Mouse (Mus musculus) spleen, postnatal 4 days (tissue): ENCODE results near the gene Gal3st1.

Experiments
- DNase-seq, 2 experiments: peaks; one replicate each; pipeline ENCODE4 v3.0.0; 2022; ENCODE audit warnings: low spot score in 2 of 2

The Gal3st1 gene

GRCm38 (mm10) chr11:4031961-4032360 lies 48.5 kb downstream of the Gal3st1 start:
- DNase-seq = no peak

GRCm38 (mm10) chr11:4033471-4033870 lies 50.0 kb downstream of the Gal3st1 start:
- no peak for DNase-seq

GRCm38 (mm10) chr11:4034169-4034568 lies 50.7 kb downstream of the Gal3st1 start:
- no peak for DNase-seq

- no peak for DNase-seq
Measured at GRCm38 (mm10) chr11:4035116-4035892, 51.9 kb downstream of the Gal3st1 start.

GRCm38 (mm10) chr11:4035916-4036315 lies 52.5 kb downstream of the Gal3st1 start:
- no peak for DNase-seq

GRCm38 (mm10) chr11:4036365-4037084 lies 53.1 kb downstream of the Gal3st1 start:
- no peak for DNase-seq

GRCm38 (mm10) chr11:4039951-4040350 lies 56.5 kb downstream of the Gal3st1 start:
- no peak for DNase-seq

- DNase-seq = no peak
Measured at GRCm38 (mm10) chr11:4041123-4041625, 57.7 kb downstream of the Gal3st1 start.

GRCm38 (mm10) chr11:4043081-4043480 lies 59.6 kb downstream of the Gal3st1 start:
- DNase-seq = no peak

GRCm38 (mm10) chr11:4046526-4046925 lies 63.1 kb downstream of the Gal3st1 start:
- DNase-seq = no peak

GRCm38 (mm10) chr11:4047766-4048165 lies 64.3 kb downstream of the Gal3st1 start:
- no peak for DNase-seq

GRCm38 (mm10) chr11:4048438-4048837 lies 65.0 kb downstream of the Gal3st1 start:
- no peak for DNase-seq
